Mouse (Mus musculus) small intestine, adult 2 months (tissue): ENCODE measurements around the gene Set. TPM values are rescaled to one million over a fixed set of nuclear protein-coding genes. Genes with fewer than 3 reads are reported as not detected.

ENCODE experiments used
- H3K27ac ChIP-seq: fragments of 200-500 bp; 2 replicates; pipeline ENCODE4 v1.5.1; 2012; ENCODE audit warnings: low read depth, low read length, control low read depth, inconsistent platforms; ENCODE audit not compliant: insufficient read depth
- H3K27me3 ChIP-seq: fragments of 200-500 bp; 2 replicates; pipeline ENCODE4 v1.6.1; 2012; ENCODE audit warnings: mild to moderate bottlenecking, moderate library complexity, low read length, inconsistent platforms; ENCODE audit not compliant: control insufficient read depth, insufficient read depth
- H3K36me3 ChIP-seq: fragments of 200-500 bp; 2 replicates; pipeline ENCODE4 v1.6.1; 2012; ENCODE audit warnings: mild to moderate bottlenecking, low read length, control low read depth, inconsistent platforms; ENCODE audit not compliant: control insufficient read depth, insufficient read depth
- H3K4me1 ChIP-seq: fragments of 200-500 bp; 2 replicates; pipeline ENCODE4 v1.6.1; 2012; ENCODE audit warnings: low read length, inconsistent platforms, mixed read lengths; ENCODE audit not compliant: control insufficient read depth, insufficient read depth, insufficient read length
- H3K4me3 ChIP-seq: fragments of 200-500 bp; 2 replicates; pipeline ENCODE4 v1.5.1; 2012; ENCODE audit warnings: low read depth, mild to moderate bottlenecking, control low read depth, inconsistent platforms, low read length, moderate library complexity
- CTCF ChIP-seq: fragments of 200-500 bp; IDR thresholded peaks from 2 replicates; pipeline ENCODE4 v1.5.1; 2012; ENCODE audit warnings: low read depth, mild to moderate bottlenecking, control low read depth, inconsistent platforms, low read length, moderate library complexity, mixed read lengths; ENCODE audit not compliant: insufficient replicate concordance, insufficient read length; ENCODE audit errors: extremely low read depth
- POLR2A ChIP-seq: fragments of 200-500 bp; IDR thresholded peaks from 2 replicates; pipeline ENCODE4 v1.6.1; 2012; ENCODE audit warnings: low read depth, mild to moderate bottlenecking, control low read depth, inconsistent platforms, low read length, moderate library complexity
- WGBS: fragments of 180-500 bp; shearing (Covaris S2); methylation state at CpG from one replicate; pipeline ENCODE4 v1.1.7; 2018; 5-methylcytosine and 5-hydroxymethylcytosine counted together
- polyA plus RNA-seq: library from polyadenylated mRNA; depleted of rRNA; stranded (reverse); fragments of >200 nt; gene quantifications from 2 replicates; pipeline ENCODE4 v1.2.3, GENCODE M21; 2012; rRNA removed

Gene Set
- 19.2 and 40.4 TPM in 2 replicates for polyA plus RNA-seq

- Histone ChIP-seq H3K27ac (no peak within 1 kb of the TSS), H3K4me1 (no peaks in the 10 kb centered on the region), H3K27me3 (no peaks in the 10 kb centered on the region), H3K36me3 (no peaks in the 10 kb centered on the region), H3K4me3 (no peak within 1 kb of the TSS)
- no peak for TF ChIP-seq CTCF
- WGBS: 29% methylated on average over 12 of the region's 12 CpGs
Measured at GRCm38 (mm10) chr2:30057223-30057904, at the start of gene Set. Set (plus strand) TSS chr2:30057378.

GRCm38 (mm10) chr2:30009101-30009500, 48.1 kb upstream of the Set start:
- no peak for TF ChIP-seq CTCF
- TF ChIP-seq POLR2A: no peak
- WGBS: 72% methylated on average over 1 of the region's 1 CpGs
- Histone ChIP-seq H3K4me1 (no peaks in the 10 kb centered on the region), H3K27me3 (no peaks in the 10 kb centered on the region), H3K4me3 (no peak overlapping the region), H3K27ac (no peak overlapping the region), H3K36me3 (peaks cover 81% of the 10 kb centered on the region)

DNA sequence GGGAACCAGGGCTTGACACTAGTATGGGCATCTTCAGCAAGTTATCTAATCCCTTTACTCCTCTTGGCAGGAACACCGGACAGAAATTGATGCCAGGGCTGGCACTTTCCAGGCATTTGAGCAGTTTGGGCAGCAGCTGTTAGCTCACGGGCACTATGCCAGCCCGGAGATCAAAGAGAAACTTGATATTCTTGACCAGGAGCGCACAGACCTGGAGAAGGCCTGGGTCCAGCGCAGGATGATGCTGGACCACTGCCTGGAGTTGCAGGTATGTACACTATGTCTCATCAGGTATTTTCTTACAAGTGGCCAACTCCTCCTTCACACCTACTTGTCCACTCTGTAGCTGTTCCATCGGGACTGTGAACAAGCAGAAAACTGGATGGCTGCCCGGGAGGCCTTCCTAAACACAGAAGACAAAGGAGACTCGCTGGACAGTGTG, 46.3 kb upstream of the Set start:
- H3K4me1 ChIP-seq: no peaks in the 10 kb centered on the region
- no peak overlapping the region for H3K27ac ChIP-seq
- no peak for TF ChIP-seq CTCF
- TF ChIP-seq POLR2A: no peak
- no peak overlapping the region for H3K4me3 ChIP-seq
- no peaks in the 10 kb centered on the region for H3K27me3 ChIP-seq
- 75% methylated on average over 8 of the region's 8 CpGs for WGBS
- peaks cover 83% of the 10 kb centered on the region for H3K36me3 ChIP-seq

DNA sequence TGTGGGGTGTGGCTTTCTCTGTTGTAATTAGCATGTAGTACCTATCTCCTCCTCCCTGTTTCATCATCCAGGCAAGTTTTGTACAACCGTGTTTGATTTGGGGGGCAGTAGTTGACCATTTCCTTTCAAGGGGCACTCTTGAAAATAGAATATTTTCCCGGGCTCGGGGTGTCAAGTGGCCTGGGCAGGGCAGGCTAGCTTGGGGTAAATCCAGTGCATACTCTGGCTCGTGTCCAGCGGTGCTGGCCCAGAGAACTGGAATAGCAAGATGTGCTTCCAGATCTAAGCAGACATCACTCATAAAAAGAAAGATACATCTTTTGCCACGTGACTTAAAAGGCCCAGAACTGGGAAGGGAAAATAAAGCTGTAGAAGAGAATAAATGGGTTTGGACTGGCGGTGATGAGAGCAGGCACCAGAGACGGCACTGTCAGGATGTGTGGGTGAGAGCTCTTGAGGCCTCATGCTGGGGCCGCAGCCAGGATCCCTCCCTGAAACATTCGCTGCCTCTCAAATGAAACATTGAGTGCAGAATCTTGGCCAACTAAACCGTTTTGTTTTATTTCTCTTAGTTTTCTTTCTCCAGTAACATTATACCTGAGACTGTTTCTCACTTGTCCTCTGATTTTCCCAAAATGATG, 42.7 kb upstream of the Set start:
- Histone ChIP-seq H3K36me3 (peaks cover 88% of the 10 kb centered on the region), H3K27ac (no peak overlapping the region), H3K27me3 (no peaks in the 10 kb centered on the region), H3K4me3 (no peak overlapping the region), H3K4me1 (no peaks in the 10 kb centered on the region)
- TF ChIP-seq CTCF: no peak
- no peak for TF ChIP-seq POLR2A
- WGBS: 69% methylated on average over 11 of the region's 11 CpGs

DNA sequence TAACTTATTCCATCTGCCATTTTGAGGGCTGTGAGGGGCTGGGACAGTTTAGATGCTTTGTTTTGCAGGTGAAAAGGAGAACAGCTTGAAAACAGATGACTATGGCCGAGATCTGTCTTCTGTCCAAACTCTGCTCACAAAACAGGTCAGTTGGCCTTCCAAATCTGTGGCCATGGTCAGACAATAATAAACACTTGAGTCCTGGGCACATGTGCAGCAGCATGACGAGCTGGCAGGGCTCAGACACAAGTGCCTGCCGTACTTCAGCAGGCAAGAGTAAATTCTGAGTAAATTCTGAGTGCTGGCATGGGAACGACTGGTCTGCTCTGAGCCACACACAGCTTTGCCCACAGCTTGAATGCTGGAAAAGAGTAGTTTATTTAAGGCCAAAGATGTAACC, 31.7 kb upstream of the Set start:
- 89% methylated on average over 4 of the region's 4 CpGs for WGBS
- no peak overlapping the region for H3K4me3 ChIP-seq
- H3K27me3 ChIP-seq: no peaks in the 10 kb centered on the region
- peaks cover 90% of the 10 kb centered on the region for H3K36me3 ChIP-seq
- no peak overlapping the region for H3K27ac ChIP-seq
- no peak for TF ChIP-seq CTCF
- no peak for TF ChIP-seq POLR2A
- no peaks in the 10 kb centered on the region for H3K4me1 ChIP-seq

- H3K27ac ChIP-seq: no peak overlapping the region
- 89% methylated on average over 5 of the region's 5 CpGs for WGBS
- H3K4me1 ChIP-seq: no peaks in the 10 kb centered on the region
- peaks cover 90% of the 10 kb centered on the region for H3K36me3 ChIP-seq
- H3K4me3 ChIP-seq: no peak overlapping the region
- TF ChIP-seq CTCF: no peak
- TF ChIP-seq POLR2A: no peak
- no peaks in the 10 kb centered on the region for H3K27me3 ChIP-seq
Measured at GRCm38 (mm10) chr2:30026997-30027396, 30.2 kb upstream of the Set start.

- 55% methylated on average over 11 of the region's 11 CpGs for WGBS
- Histone ChIP-seq H3K4me1 (no peaks in the 10 kb centered on the region), H3K27ac (no peak overlapping the region), H3K4me3 (no peak overlapping the region), H3K27me3 (no peaks in the 10 kb centered on the region), H3K36me3 (peaks cover 50% of the 10 kb centered on the region)
- TF ChIP-seq CTCF: no peak
- no peak for TF ChIP-seq POLR2A
Measured at GRCm38 (mm10) chr2:30032244-30032846, 24.8 kb upstream of the Set start.

GRCm38 (mm10) chr2:30032957-30033356, 24.2 kb upstream of the Set start:
- WGBS: 79% methylated on average over 6 of the region's 6 CpGs
- H3K36me3 ChIP-seq: peaks cover 43% of the 10 kb centered on the region

More at GRCm38 (mm10) chr2:30032957-30033356, 24.2 kb upstream of the Set start:
- H3K27me3 ChIP-seq: no peaks in the 10 kb centered on the region
- no peak overlapping the region for H3K4me3 ChIP-seq
- H3K4me1 ChIP-seq: no peaks in the 10 kb centered on the region
- TF ChIP-seq CTCF (no peak), POLR2A (no peak)
- H3K27ac ChIP-seq: no peak overlapping the region
